Mouse (Mus musculus): ENCODE data around the gene Clic5. TPM values are rescaled to one million over a fixed set of nuclear protein-coding genes. Genes with fewer than 3 reads are reported as not detected.

Clic5 gene
- total and polyA plus RNA-seq, 3 experiments = not detected

GRCm38 (mm10) chr17:44301224-44301811 is 112.9 kb downstream of the Clic5 start:
- no peaks in the 10 kb centered on the region for H3K9me3 ChIP-seq (replicated peaks; ENCODE audit: insufficient read depth, low read length)
- no peak overlapping the region for H3K4me3 ChIP-seq (ENCODE audit: control insufficient read depth in 1 of 2, insufficient read depth in 1 of 2, low read depth in 2 of 2, low read length in 2 of 2)
- H3K36me3 ChIP-seq (ENCODE audit: control insufficient read depth in 1 of 2, insufficient read depth in 2 of 2, low read length in 2 of 2) = no peaks in the 10 kb centered on the region
- TF ChIP-seq GABPA (IDR thresholded peaks at IDR 0.05; ENCODE audit: low read depth, low read length) (no peak), POLR2AphosphoS2 (IDR thresholded peaks at IDR 0.05; ENCODE audit: low read length) (no peak), POLR2A (IDR thresholded peaks at IDR 0.05; ENCODE audit: control insufficient read depth in 1 of 2, insufficient read depth in 1 of 2, low read depth in 1 of 2, low read length in 2 of 2, poor library complexity in 1 of 2) (no peak)
- H3K79me2 ChIP-seq (ENCODE audit: control insufficient read depth, insufficient read depth, low read length, poor library complexity) = no peaks in the 10 kb centered on the region
- no peaks in the 10 kb centered on the region for H3K27me3 ChIP-seq (ENCODE audit: control insufficient read depth in 1 of 2, insufficient read depth in 2 of 2, low read length in 2 of 2)
- DNase-seq (ENCODE audit: low read depth, low spot score) = no peak
- H3K4me1 ChIP-seq (ENCODE audit: control insufficient read depth in 1 of 2, insufficient read depth in 2 of 2, low read length in 2 of 2) = no peaks in the 10 kb centered on the region
- no peak overlapping the region for H3K27ac ChIP-seq (ENCODE audit: control insufficient read depth, low read depth, low read length)
- H3K9ac ChIP-seq (ENCODE audit: control insufficient read depth, low read depth, low read length, poor library complexity, severe bottlenecking) = no peak overlapping the region

DNA sequence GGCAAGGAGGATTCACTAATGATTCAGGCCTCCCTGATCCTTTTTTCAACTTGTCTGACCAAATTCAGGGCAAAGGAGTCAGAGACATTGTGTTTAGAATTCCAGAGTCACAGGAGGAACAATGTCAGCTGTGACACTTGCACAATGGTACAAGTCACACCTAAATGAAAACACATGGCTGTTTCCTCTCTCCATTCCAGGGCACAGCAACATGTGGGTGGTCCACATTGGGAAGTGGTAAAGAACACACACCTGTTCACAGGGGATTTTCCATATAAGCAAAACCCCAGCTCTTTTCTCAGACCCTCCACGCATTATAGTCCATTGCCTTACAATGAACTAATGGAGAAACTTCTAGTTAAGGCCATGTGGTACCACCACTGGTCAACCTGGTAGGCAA is 115.7 kb downstream of the Clic5 start:
- no peaks in the 10 kb centered on the region for H3K4me1 ChIP-seq (ENCODE audit: control insufficient read depth in 1 of 2, insufficient read depth in 2 of 2, low read length in 2 of 2)
- H3K9ac ChIP-seq (ENCODE audit: control insufficient read depth, low read depth, low read length, poor library complexity, severe bottlenecking) = no peak overlapping the region
- DNase-seq (ENCODE audit: low read depth, low spot score) = no peak
- H3K9me3 ChIP-seq (replicated peaks; ENCODE audit: insufficient read depth, low read length) = no peaks in the 10 kb centered on the region
- TF ChIP-seq CTCF (IDR thresholded peaks at IDR 0.05 in 2 of 3, conservative IDR thresholded peaks at IDR 0.05 in 1 of 3; ENCODE audit: control insufficient read depth in 1 of 3, insufficient read depth in 1 of 3, low read depth in 2 of 3, low read length in 3 of 3, poor library complexity in 1 of 3, severe bottlenecking in 1 of 3) (no peak), NELFE (IDR thresholded peaks at IDR 0.05; ENCODE audit: low read depth, low read length) (no peak), USF1 (IDR thresholded peaks at IDR 0.05; ENCODE audit: low read depth, low read length) (no peak), MAFK (IDR thresholded peaks at IDR 0.05; ENCODE audit: borderline replicate concordance, low read depth, low read length) (no peak), MXI1 (IDR thresholded peaks at IDR 0.05; ENCODE audit: low read depth, low read length) (no peak)
- H3K79me2 ChIP-seq (ENCODE audit: control insufficient read depth, insufficient read depth, low read length, poor library complexity) = no peaks in the 10 kb centered on the region
- no peak overlapping the region for H3K4me3 ChIP-seq (ENCODE audit: control insufficient read depth in 1 of 2, insufficient read depth in 1 of 2, low read depth in 2 of 2, low read length in 2 of 2)
- H3K27me3 ChIP-seq (ENCODE audit: control insufficient read depth in 1 of 2, insufficient read depth in 2 of 2, low read length in 2 of 2) = no peaks in the 10 kb centered on the region
- H3K27ac ChIP-seq (ENCODE audit: control insufficient read depth, low read depth, low read length) = no peak overlapping the region
- no peaks in the 10 kb centered on the region for H3K36me3 ChIP-seq (ENCODE audit: control insufficient read depth in 1 of 2, insufficient read depth in 2 of 2, low read length in 2 of 2)

- DNase-seq (ENCODE audit: low read depth, low spot score) = no peak
- Histone ChIP-seq H3K27me3 (ENCODE audit: control insufficient read depth in 1 of 2, insufficient read depth in 2 of 2, low read length in 2 of 2) (no peaks in the 10 kb centered on the region), H3K9me3 (replicated peaks; ENCODE audit: insufficient read depth, low read length) (no peaks in the 10 kb centered on the region), H3K36me3 (ENCODE audit: control insufficient read depth in 1 of 2, insufficient read depth in 2 of 2, low read length in 2 of 2) (no peaks in the 10 kb centered on the region), H3K27ac (ENCODE audit: control insufficient read depth, low read depth, low read length) (no peak overlapping the region), H3K4me3 (ENCODE audit: control insufficient read depth in 1 of 2, insufficient read depth in 1 of 2, low read depth in 2 of 2, low read length in 2 of 2) (no peak overlapping the region), H3K9ac (ENCODE audit: control insufficient read depth, low read depth, low read length, poor library complexity, severe bottlenecking) (no peak overlapping the region), H3K4me1 (ENCODE audit: control insufficient read depth in 1 of 2, insufficient read depth in 2 of 2, low read length in 2 of 2) (no peaks in the 10 kb centered on the region), H3K79me2 (ENCODE audit: control insufficient read depth, insufficient read depth, low read length, poor library complexity) (no peaks in the 10 kb centered on the region)
- TF ChIP-seq TCF12 (IDR thresholded peaks at IDR 0.05; ENCODE audit: low read depth, low read length) (no peak), POLR2AphosphoS2 (IDR thresholded peaks at IDR 0.05; ENCODE audit: low read length) (no peak), GABPA (IDR thresholded peaks at IDR 0.05; ENCODE audit: low read depth, low read length) (no peak), MAFK (IDR thresholded peaks at IDR 0.05; ENCODE audit: borderline replicate concordance, low read depth, low read length) (no peak), CTCF (IDR thresholded peaks at IDR 0.05 in 2 of 3, conservative IDR thresholded peaks at IDR 0.05 in 1 of 3; ENCODE audit: control insufficient read depth in 1 of 3, insufficient read depth in 1 of 3, low read depth in 2 of 3, low read length in 3 of 3, poor library complexity in 1 of 3, severe bottlenecking in 1 of 3) (no peak), SMC3 (IDR thresholded peaks at IDR 0.05; ENCODE audit: low read depth, low read length) (no peak), RCOR1 (IDR thresholded peaks at IDR 0.05; ENCODE audit: low read depth, low read length) (no peak), EP300 (IDR thresholded peaks at IDR 0.05; ENCODE audit: low read depth in 1 of 2, low read length in 2 of 2) (no peak), MYB (IDR thresholded peaks at IDR 0.05; ENCODE audit: low read depth, low read length) (no peak), MYC (IDR thresholded peaks at IDR 0.05; ENCODE audit: low read depth, low read length) (no peak), ZKSCAN1 (IDR thresholded peaks at IDR 0.05; ENCODE audit: low read depth, low read length) (no peak), ETS1 (IDR thresholded peaks at IDR 0.05; ENCODE audit: low read depth, low read length) (no peak), ZC3H11A (IDR thresholded peaks at IDR 0.05; ENCODE audit: low read depth, low read length) (no peak), TBP (IDR thresholded peaks at IDR 0.05; ENCODE audit: low read depth, low read length) (no peak), KAT2A (conservative IDR thresholded peaks at IDR 0.05; ENCODE audit: low read depth, low read length) (no peak), USF2 (IDR thresholded peaks at IDR 0.05; ENCODE audit: borderline replicate concordance in 1 of 2, insufficient read depth in 1 of 2, low read depth in 1 of 2, low read length in 2 of 2) (no peak), ZMIZ1 (IDR thresholded peaks at IDR 0.05; ENCODE audit: low read depth, low read length) (no peak), ELF1 (IDR thresholded peaks at IDR 0.05; ENCODE audit: low read depth, low read length) (no peak)
Observed at GRCm38 (mm10) chr17:44309914-44310622, 121.7 kb downstream of the Clic5 start.
